Mouse (Mus musculus) lung, adult 2 months (tissue): ENCODE results near the gene Luzp1. TPM values are rescaled to one million over a fixed set of nuclear protein-coding genes. Genes with fewer than 3 reads are reported as not detected.

Source experiments
- DNase-seq: peaks from one replicate; pipeline ENCODE4 v3.0.0; 2022
- H3K4me1 ChIP-seq: fragments of 200-500 bp; 2 replicates; pipeline ENCODE4 v1.6.1; 2011; ENCODE audit warnings: low read length; ENCODE audit not compliant: control insufficient read depth, insufficient read depth
- H3K4me3 ChIP-seq: fragments of 200-500 bp; replicated peaks from 2 replicates; pipeline ENCODE3; 2011; ENCODE audit warnings: low read depth, mild to moderate bottlenecking, control low read depth, low read length; ENCODE audit errors: extremely low read depth
- CTCF ChIP-seq: fragments of 200-500 bp; IDR thresholded peaks from 2 replicates; pipeline ENCODE4 v1.5.1; 2011; ENCODE audit warnings: mild to moderate bottlenecking, low read length, control low read depth; ENCODE audit not compliant: insufficient read depth
- POLR2A ChIP-seq: fragments of 200-500 bp; IDR thresholded peaks from 2 replicates; pipeline ENCODE4 v1.6.1; 2011; ENCODE audit warnings: low read depth, mild to moderate bottlenecking, control low read depth, low read length, borderline replicate concordance; ENCODE audit errors: extremely low read depth
- WGBS: fragments of 180-500 bp; shearing (Covaris S2); methylation state at CpG from one replicate; pipeline ENCODE4 v1.1.7; 2018; 5-methylcytosine and 5-hydroxymethylcytosine counted together
- polyA plus RNA-seq: library from polyadenylated mRNA; depleted of rRNA; stranded (reverse); fragments of >200 nt; gene quantifications from 2 replicates; pipeline ENCODE4 v1.2.3, GENCODE M21; 2012

The Luzp1 gene
- polyA plus RNA-seq, 1 experiment = 15.7 TPM

DNA sequence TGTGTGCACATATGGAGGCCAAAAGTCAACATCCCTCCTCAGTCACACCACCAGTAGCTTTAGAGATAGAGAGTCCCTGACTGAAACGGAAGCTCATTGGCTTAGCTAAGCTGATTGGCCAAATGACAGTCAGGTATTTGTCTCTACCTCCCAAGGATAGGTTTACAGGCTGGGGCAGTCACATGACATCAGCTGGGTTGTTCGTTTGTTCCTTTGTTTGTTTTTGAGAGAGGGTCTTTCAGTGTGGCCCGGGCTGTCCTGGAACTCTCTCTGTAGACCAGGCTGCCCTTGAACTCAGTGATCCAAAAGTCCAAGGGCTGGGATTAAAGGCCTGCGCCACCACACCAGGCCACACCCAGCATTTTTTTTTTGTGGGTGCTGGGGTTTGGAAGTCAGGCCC, 8.4 kb upstream of the Luzp1 start:
- no peak for DNase-seq
- Histone ChIP-seq H3K4me1 (peaks cover 10% of the 10 kb centered on the region), H3K4me3 (no peak overlapping the region)
- TF ChIP-seq POLR2A = no peak
- TF ChIP-seq CTCF = no peak
- 61% methylated on average over 4 of the region's 4 CpGs for WGBS

DNA sequence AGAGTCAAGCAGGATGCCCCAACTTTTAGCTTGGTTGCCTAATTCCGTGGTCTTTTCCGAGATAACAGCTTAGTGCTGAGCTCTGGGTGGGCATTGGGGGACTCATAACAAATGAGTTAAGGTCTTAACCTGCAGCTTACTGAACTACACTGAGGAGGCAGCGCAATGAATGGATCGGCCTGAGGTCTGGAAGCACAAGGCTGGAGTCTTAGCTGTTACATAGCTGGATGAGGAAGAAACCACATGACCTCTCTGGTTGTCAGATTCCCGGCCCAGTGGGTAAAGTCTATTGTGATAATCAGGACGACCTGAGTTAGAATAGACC, 7.8 kb upstream of the Luzp1 start:
- no peak for DNase-seq
- H3K4me1 ChIP-seq = peaks cover 13% of the 10 kb centered on the region
- TF ChIP-seq CTCF (no peak), POLR2A (no peak)
- peak overlapping the region; percentile 95 for H3K4me3 ChIP-seq
- 35% methylated on average over 6 of the region's 6 CpGs for WGBS

DNA sequence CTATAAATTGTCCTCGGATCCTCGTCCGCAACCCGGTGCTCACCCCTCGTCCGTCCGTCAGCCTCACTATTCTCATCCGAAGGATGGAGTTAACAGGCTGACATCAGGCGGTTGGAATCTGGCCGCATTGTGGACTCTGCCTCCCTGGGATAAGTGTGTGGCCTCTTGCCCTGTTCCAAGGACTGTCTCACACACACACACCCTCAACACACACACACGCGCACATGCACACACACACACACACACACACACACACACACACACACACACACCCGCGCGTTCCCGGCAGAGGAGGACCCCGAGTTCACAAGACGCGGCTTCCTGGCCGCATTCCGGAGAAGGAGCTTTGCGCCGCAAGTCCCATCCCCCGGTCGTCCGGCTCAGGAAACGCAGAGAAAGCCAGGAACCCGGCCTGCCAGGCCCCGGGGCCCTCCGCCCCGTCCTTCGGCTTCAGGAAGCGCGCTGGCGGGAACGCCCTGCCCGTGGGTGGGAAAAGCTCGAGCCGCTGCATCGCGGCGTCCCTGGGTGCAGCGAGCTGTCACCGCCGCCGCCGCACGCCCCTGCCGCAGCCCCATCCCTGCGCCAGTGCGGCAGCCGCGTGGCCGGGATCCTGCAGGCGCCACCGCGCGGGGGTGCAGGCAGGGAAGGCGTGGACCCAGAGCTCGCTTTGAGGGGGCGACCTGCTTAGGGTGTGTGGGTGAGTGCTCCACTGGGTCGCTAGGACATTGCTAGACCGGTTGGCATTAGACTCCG, 7.3 kb upstream of the Luzp1 start, which contains the start of gene 6030445D17Rik:
6030445D17Rik (plus strand) TSS at position 165 of the 753 bp plus-strand sequence.
- peaks cover 13% of the 10 kb centered on the region for H3K4me1 ChIP-seq
- peak within 1 kb of the TSS; percentile 95 for H3K4me3 ChIP-seq
- TF ChIP-seq CTCF (no peak), POLR2A (no peak; the same call in 1 of the 2 replicates)
- DNase-seq = peak; percentile 77
- 3% methylated on average over 62 of the region's 64 CpGs for WGBS

DNA sequence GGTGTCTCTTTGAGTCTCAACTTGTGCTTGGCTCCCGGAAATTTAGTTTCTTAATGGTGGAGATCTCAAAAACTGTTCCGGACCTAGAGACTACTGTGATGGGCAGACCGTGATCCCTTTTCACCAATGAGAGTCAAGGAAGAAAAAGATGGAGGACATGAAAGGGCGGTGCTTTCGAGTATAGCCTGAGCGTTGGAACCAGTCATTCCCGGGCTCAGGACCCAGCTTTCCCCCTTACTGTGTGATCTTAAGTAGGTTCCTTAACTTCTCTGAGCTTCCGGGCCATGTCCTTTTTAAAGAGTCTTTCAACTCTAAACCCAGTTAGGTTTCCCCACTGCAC, 6.8 kb upstream of the Luzp1 start:
- H3K4me1 ChIP-seq = peaks cover 13% of the 10 kb centered on the region
- TF ChIP-seq POLR2A = no peak
- no peak for TF ChIP-seq CTCF
- WGBS = 3% methylated on average over 8 of the region's 8 CpGs
- peak overlapping the region; percentile 95 for H3K4me3 ChIP-seq
- no peak for DNase-seq

DNA sequence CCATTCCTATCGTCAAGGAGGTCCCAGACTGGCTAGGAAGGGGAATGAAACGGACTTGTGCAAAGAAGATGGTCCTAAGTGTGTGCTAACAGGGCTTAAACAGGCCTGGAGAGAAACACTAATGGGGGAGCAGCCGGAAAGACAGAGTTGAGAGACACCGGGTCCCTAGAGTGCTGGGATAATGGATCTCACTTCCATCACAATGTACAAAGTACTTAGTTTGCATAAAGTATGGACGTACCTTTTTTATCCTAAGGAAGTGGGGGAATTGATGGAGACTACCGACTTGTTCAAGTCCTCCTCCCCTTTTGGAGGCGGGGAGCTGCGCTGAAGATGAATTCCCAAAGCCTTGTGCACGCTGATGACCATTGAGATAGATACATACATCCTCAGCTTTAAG, 6.1 kb upstream of the Luzp1 start:
- TF ChIP-seq POLR2A (no peak), CTCF (no peak)
- no peak for DNase-seq
- Histone ChIP-seq H3K4me1 (peaks cover 13% of the 10 kb centered on the region), H3K4me3 (peak overlapping the region; percentile 95)
- WGBS = 41% methylated on average over 9 of the region's 9 CpGs

DNA sequence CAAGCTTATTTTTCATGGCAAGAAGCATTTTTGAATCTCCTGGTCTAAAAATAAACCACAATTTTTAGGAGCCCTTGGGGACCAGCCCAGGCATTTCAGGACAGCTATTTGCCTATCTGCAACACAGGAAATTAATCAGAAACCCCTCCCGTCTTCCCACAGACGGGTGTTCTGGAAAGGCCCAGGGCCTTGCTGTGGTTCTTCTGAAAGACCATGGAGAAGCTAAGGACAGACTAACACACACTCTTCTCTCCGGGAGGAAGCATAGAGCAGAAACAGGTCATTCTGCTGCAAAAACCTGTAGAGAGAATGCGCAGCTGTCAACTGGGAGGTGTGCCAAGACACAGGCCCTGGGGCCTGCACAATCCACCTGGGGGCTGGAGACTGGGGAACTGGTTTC, 3.3 kb upstream of the Luzp1 start:
- DNase-seq = no peak
- WGBS = 40% methylated on average over 4 of the region's 4 CpGs
- Histone ChIP-seq H3K4me1 (peaks cover 11% of the 10 kb centered on the region), H3K4me3 (no peak overlapping the region)
- TF ChIP-seq POLR2A (no peak), CTCF (no peak)

DNA sequence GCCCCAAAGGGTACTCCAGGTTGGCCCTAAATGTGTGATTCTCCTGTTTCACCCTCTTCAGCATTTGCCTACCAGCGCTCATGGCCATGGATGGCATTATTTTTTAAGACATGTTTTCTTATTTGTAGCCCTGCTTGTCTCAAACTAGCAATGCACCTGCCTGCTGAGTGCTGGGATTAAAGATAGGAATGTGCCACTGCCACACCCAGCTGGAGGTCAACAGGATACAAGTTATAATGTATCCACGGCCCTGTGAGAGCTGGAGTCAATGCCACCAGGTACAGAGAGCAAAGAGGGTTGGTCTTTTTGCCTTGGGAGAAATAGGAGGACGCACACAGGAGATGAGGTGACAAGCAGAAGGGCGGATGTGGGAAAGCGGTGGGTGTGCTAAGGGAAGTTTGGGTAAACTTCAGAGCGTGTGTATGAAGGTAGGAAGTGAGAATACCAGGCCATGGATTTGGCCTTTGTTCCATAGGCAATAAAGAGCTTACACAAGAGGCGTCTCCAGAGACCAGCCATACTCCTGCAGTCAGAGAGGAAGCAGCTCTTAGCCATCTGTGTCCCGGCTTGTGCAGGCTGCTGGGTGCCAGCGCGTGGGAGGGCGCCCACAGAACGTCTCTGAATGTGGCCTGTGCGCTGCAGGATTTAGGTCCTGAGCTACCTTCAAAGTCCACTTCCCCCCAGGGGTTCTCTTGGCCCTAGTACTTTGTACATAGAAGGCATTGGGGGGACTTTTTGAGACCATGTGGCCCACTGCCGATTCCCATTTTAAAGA, 821 bp upstream of the Luzp1 start:
- Histone ChIP-seq H3K4me3 (no peak overlapping the region), H3K4me1 (peaks cover 9% of the 10 kb centered on the region)
- whole genome bisulfite sequencing = 71% methylated on average over 14 of the region's 14 CpGs
- no peak for DNase-seq
- TF ChIP-seq CTCF (no peak), POLR2A (no peak)

DNA sequence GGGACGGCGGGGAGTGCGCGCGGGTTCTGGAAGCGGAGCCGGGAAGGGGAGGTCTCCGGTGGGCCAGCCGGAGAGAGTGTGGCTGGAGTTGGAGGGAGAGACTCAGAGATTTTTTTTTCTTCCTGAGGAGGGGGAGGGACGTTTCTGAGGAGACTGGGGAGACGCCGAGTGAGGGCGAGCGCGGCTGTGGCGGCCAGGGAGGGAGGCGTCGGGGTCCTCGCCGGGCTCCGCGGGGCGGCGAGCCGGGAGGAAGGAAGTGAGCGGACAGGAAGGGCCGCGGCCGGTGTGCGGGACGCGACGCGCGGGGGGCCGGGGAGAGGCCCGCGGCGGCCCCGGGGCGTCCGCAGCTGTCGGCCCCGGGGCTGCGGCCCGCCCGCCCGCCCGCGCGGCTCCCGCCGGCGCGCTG, 383 bp downstream of the Luzp1 start:
- DNase-seq = no peak
- H3K4me1 ChIP-seq = peaks cover 4% of the 10 kb centered on the region; the same call in 1 of the 2 replicates
- under 1% methylated on average over 24 of the region's 55 CpGs for WGBS
- TF ChIP-seq CTCF = no peak
- 0 out of 2 replicates have a peak, but pooled peaks have one; percentile 5 for TF ChIP-seq POLR2A
- H3K4me3 ChIP-seq = peak overlapping the region; percentile 79

DNA sequence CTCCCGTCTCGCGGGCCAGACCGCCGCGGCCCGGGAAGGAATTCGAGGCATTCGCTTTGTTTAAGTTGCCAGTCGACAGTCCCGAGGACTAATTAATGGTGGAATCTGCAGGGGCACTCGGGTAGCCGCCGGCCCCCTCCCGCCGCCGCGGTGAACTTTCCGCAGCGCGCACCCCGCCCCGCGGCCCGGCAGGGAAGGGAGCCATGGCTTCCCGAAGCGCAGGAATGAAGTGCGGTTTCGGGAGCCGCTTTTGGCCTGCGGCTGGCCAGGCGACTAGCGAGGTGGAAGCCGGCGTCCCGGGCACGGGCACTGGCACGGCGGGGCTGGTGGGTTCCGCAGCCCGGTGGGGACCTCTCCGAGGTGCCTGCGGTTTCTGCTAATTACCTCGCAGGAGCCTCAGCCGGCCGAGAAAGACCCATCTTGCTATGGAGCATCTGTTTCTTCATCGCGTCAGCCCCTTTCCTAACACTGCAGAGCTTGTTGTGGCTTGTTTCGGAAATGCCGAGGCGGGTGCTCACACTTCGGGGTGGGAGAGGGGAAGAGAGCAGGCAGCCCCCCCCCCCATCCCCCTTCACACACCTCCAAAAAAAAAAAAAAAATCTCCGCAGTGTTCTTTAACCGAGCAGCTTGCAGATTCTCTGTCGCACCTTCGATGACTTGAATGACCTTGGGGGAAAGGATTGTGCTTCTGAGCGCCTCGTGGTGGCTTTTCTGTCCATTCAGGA, 948 bp downstream of the Luzp1 start:
- Histone ChIP-seq H3K4me3 (peak overlapping the region; percentile 79), H3K4me1 (peaks cover 4% of the 10 kb centered on the region; the same call in 1 of the 2 replicates)
- under 1% methylated on average over 58 of the region's 58 CpGs for WGBS
- no peak for TF ChIP-seq CTCF
- no peak for TF ChIP-seq POLR2A
- DNase-seq = peak; percentile 67
